Mouse (Mus musculus) CD4-positive, CD25-positive, alpha-beta regulatory T cell, adult 4 months (primary cell): ENCODE measurements around the gene Ccdc141. TPM values are rescaled to one million over a fixed set of nuclear protein-coding genes. Genes with fewer than 3 reads are reported as not detected.

Experiments
- ATAC-seq: one replicate; pipeline ENCODE4 v1.8.0; 2017
- polyA plus RNA-seq, 2 experiments: library from polyadenylated mRNA; unstranded; fragments of 100-300 nt; shearing (Covaris generic); gene quantifications; one replicate each; pipeline ENCODE4 v1.2.1; 2017

Ccdc141 gene
- polyA plus RNA-seq, 2 experiments from 2014 or later, result 1.6 to 4.8 TPM

GRCm38 (mm10) chr2:77173821-77174220 lies 3.4 kb upstream of the Ccdc141 start:
- ATAC-seq, result no peak

DNA sequence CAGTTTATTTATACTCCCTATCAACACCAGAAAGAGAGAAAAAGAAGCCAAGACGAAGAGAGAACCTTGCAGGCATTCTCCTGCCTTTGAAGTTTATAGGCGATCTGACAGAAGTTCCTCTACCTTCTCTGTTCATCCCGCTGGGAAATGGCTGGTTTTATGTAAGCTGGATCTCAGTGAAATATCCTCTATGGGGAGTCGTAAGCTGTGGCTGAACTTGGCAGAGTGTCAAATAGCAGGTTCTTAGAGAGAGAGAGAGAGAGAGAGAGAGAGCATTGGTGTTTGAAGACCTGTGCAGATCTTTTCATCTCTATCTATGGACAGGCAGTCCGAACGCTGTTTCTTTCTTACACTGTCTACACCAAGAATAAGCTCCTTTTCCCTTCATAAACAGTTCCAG lies 2.9 kb upstream of the Ccdc141 start:
- ATAC-seq, result no peak

- no peak for ATAC-seq
Observed at GRCm38 (mm10) chr2:77172241-77172671, 1.8 kb upstream of the Ccdc141 start.

GRCm38 (mm10) chr2:77171444-77172240 lies 1.2 kb upstream of the Ccdc141 start:
- no peak for ATAC-seq

GRCm38 (mm10) chr2:77169916-77170632 lies 362 bp downstream of the Ccdc141 start:
- ATAC-seq, result peak; percentile 46

- no peak for ATAC-seq
Observed at GRCm38 (mm10) chr2:77169218-77169617, 1.2 kb downstream of the Ccdc141 start.

DNA sequence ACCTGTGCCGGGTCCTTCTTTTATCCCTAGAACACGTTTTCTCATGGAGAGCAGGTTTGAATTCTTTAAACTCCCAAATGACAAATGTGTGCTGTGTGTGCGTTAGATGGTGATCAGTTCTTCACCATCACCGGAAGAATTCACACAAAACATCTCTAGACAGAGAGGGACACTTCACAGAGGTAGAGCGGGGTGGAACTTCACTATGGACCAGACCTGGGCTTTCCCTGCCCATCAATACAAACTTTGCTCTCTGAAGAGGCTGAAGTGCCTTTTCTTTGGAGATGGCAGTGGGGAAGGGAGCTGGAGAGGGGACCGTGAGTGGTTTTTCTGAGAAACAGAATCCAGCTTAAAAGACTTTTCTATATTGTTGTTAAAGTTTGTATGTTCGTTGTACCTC lies 1.7 kb downstream of the Ccdc141 start:
- ATAC-seq, result no peak

- no peak for ATAC-seq
Observed at GRCm38 (mm10) chr2:77168081-77168685, 2.3 kb downstream of the Ccdc141 start.

DNA sequence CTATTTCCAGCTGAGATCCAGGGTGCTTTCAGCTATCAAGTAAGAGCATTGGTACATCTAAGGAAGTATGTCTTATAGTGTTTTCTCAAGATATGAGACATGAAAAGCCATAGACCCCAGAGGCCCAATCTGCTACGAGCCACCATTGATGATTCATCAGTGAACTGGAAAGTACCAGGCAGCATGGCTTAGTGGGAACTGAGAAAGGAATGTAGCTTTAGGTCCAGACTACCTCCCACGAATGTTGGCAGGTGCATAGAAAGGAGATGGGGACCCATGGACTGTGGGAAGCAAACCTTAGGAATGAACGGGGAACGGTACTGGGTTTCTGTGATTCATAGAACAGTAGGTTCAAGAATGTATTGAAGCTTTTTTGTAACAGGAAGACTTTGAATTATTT lies 4.1 kb downstream of the Ccdc141 start:
- ATAC-seq, result no peak

- no peak for ATAC-seq
Observed at GRCm38 (mm10) chr2:77164662-77165061, 5.8 kb downstream of the Ccdc141 start.

- ATAC-seq, result no peak
Observed at GRCm38 (mm10) chr2:77163381-77163780, 7.1 kb downstream of the Ccdc141 start.

- ATAC-seq, result no peak
Observed at GRCm38 (mm10) chr2:77162135-77162534, 8.3 kb downstream of the Ccdc141 start.

- ATAC-seq, result no peak
Observed at GRCm38 (mm10) chr2:77157546-77157945, 12.9 kb downstream of the Ccdc141 start.

GRCm38 (mm10) chr2:77154080-77154479 lies 16.4 kb downstream of the Ccdc141 start:
- ATAC-seq, result no peak

DNA sequence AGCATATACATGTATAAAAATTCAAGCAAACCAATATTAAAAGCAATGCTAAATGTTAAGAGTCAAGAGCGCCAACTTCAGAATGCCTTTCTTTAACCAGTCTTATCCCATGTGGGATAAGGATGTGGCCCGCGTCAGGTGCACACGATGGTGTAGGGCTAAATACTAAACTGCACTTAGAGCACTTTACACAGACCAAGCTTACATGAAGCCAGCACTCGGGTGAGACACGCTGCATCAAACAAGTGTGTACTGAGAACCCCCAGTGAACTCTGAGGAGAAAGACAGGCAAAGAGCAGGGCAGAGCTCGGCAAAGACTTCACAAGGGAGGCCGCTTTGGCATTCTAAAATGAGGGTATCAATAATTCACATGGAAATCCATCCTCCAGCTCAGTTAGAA lies 19.2 kb downstream of the Ccdc141 start:
- ATAC-seq, result no peak

- ATAC-seq, result no peak
Observed at GRCm38 (mm10) chr2:77149576-77149975, 20.9 kb downstream of the Ccdc141 start.

DNA sequence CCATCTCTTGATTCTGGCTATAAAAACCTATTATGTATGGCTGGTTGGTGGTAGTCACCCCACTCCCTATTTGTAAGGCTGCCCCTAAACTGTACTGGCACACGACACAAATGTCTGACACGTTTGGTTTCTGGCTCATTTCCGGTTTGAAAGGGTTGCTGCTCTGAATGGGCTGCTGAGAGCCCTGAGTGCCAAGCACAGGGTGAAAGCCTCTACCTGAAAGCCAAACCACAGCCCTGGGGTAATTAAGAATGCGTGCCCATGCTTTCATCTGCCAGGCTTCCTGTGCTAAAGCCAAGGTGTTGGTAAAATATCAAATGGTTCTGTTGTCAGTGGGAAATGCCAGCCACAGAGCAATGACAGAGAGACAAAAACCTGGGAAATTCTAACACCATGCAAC lies 22.2 kb downstream of the Ccdc141 start:
- no peak for ATAC-seq

- no peak for ATAC-seq
Observed at GRCm38 (mm10) chr2:77146968-77147367, 23.5 kb downstream of the Ccdc141 start.

DNA sequence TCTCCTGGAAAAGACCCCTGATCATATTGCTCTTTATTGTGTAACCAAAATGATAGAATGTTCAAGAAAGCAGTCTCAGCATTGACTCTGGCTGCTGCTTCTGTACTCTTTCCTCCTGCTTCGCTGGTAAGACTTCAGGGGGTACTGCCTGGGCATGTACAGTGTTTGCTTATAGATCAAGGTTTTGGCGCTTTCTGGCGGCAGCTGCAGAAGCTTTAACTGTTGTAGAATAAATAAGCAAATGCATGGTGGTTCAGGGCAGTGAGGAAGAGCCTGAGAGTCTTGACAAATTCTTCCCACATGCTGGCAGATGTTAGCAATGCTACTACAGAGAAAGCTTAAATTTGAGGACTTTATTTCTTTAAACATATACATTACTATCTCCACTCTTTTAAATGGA lies 24.1 kb downstream of the Ccdc141 start:
- no peak for ATAC-seq

- no peak for ATAC-seq
Observed at GRCm38 (mm10) chr2:77143536-77143935, 26.9 kb downstream of the Ccdc141 start.

DNA sequence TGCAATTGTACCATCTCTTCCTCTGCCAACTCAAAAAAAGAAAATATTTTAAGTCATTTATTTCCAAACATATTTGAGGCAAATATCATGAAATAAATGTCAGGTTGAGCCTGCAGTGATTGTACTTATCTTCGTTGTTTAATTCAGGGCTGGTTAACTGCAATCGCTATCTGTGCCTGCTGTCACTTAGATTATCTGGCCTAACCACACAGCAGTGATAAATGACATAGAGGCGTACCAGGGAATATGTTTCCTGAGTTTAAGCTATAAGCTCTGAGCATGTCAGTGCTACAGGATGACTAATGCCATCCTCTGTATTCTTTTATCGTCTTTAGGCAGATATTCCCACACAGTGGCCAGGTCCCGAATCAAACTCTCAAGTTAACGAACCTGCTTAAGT lies 31.6 kb downstream of the Ccdc141 start:
- ATAC-seq, result no peak

DNA sequence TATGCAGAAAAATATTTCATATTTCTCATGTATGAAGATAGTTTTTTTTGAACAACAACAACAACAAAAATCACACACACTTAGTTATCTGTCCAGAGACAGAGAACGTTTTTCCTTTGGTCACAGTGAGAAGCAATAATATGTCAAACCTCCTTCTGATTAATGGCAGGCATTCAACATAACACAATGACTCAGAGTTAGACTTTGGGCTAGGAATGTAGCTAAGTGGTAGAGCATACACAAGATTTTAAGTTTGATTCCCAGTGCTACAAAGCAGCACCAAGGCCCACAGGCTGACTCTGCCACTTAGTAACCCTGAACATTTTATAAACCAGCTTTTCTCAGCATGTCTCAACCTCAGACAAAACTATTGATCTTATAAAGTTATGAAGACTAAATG lies 35.5 kb downstream of the Ccdc141 start:
- no peak for ATAC-seq

GRCm38 (mm10) chr2:77133407-77133806 lies 37.0 kb downstream of the Ccdc141 start:
- ATAC-seq, result no peak

GRCm38 (mm10) chr2:77126939-77127338 lies 43.5 kb downstream of the Ccdc141 start:
- ATAC-seq, result no peak
